Mouse (Mus musculus): ENCODE results near the gene Top1. TPM values are rescaled to one million over a fixed set of nuclear protein-coding genes. Genes with fewer than 3 reads are reported as not detected.
"Not testable (repeated sequence)": the region's sequence is repeated elsewhere in the genome, so short reads cannot be mapped to it uniquely, and the experiment has no call there.

Gene Top1
- total and polyA plus RNA-seq, 2 experiments, result 6.2 to 26.1 TPM

GRCm38 (mm10) chr2:160658811-160659210 lies 13.1 kb downstream of the Top1 start:
- Histone ChIP-seq H3K9ac (ENCODE audit: low read depth, low read length) (no peak overlapping the region), H3K36me3 (ENCODE audit: control insufficient read depth, insufficient read depth, low read length) (peaks cover 14% of the 10 kb centered on the region; the same call in 1 of the 2 replicates), H3K79me2 (ENCODE audit: control insufficient read depth, insufficient read depth, low read length) (peaks cover 22% of the 10 kb centered on the region; the same call in 1 of the 2 replicates), H3K4me1 (ENCODE audit: control insufficient read depth, insufficient read depth, low read length) (peaks cover 8% of the 10 kb centered on the region), H3K4me3 (ENCODE audit: insufficient read depth, low read depth, low read length) (no peak overlapping the region), H3K27me3 (ENCODE audit: control insufficient read depth, insufficient read depth, low read length) (no peaks in the 10 kb centered on the region), H3K27ac (replicated peaks; ENCODE audit: insufficient read depth, low read depth, low read length) (no peak overlapping the region)
- DNase-seq (ENCODE audit: extremely low read depth, low read depth, low spot score), result no peak
- TF ChIP-seq CTCF (IDR thresholded peaks at IDR 0.05; ENCODE audit: low read depth, low read length), result no peak
- TF ChIP-seq POLR2A (IDR thresholded peaks at IDR 0.05; ENCODE audit: extremely low read depth, insufficient read depth, low read length), result no peak

GRCm38 (mm10) chr2:160664421-160664820 lies 18.7 kb downstream of the Top1 start:
- Histone ChIP-seq H3K4me1 (ENCODE audit: control insufficient read depth, insufficient read depth, low read length) (peaks cover 9% of the 10 kb centered on the region), H3K9ac (ENCODE audit: low read depth, low read length) (no peak overlapping the region)
- TF ChIP-seq CTCF (IDR thresholded peaks at IDR 0.05; ENCODE audit: low read depth, low read length), result no peak
- no peak for TF ChIP-seq POLR2A (IDR thresholded peaks at IDR 0.05; ENCODE audit: extremely low read depth, insufficient read depth, low read length)

GRCm38 (mm10) chr2:160664986-160665385 lies 19.3 kb downstream of the Top1 start:
- not testable (repeated sequence) for H3K27ac ChIP-seq (replicated peaks; ENCODE audit: insufficient read depth, low read depth, low read length); H3K4me3 ChIP-seq (ENCODE audit: insufficient read depth, low read depth, low read length); H3K79me2 ChIP-seq (ENCODE audit: control insufficient read depth, insufficient read depth, low read length); H3K4me1 ChIP-seq (ENCODE audit: control insufficient read depth, insufficient read depth, low read length); H3K27me3 ChIP-seq (ENCODE audit: control insufficient read depth, insufficient read depth, low read length); H3K9ac ChIP-seq (ENCODE audit: low read depth, low read length); H3K36me3 ChIP-seq (ENCODE audit: control insufficient read depth, insufficient read depth, low read length); DNase-seq (ENCODE audit: extremely low read depth, low read depth, low spot score)
- WGBS, result 68% methylated on average over 2 of the region's 2 CpGs

More at GRCm38 (mm10) chr2:160664421-160664820, 18.7 kb downstream of the Top1 start:
- peaks cover 5% of the 10 kb centered on the region for H3K36me3 ChIP-seq (ENCODE audit: control insufficient read depth, insufficient read depth, low read length)
- peak; percentile 79 for DNase-seq (ENCODE audit: extremely low read depth, low read depth, low spot score)
- no peak overlapping the region for H3K4me3 ChIP-seq (ENCODE audit: insufficient read depth, low read depth, low read length)
- no peak overlapping the region for H3K27ac ChIP-seq (replicated peaks; ENCODE audit: insufficient read depth, low read depth, low read length)
- no peaks in the 10 kb centered on the region for H3K27me3 ChIP-seq (ENCODE audit: control insufficient read depth, insufficient read depth, low read length)
- H3K79me2 ChIP-seq (ENCODE audit: control insufficient read depth, insufficient read depth, low read length), result peaks cover 10% of the 10 kb centered on the region; the same call in 1 of the 2 replicates

GRCm38 (mm10) chr2:160667259-160667658 lies 21.6 kb downstream of the Top1 start:
- Histone ChIP-seq H3K79me2 (ENCODE audit: control insufficient read depth, insufficient read depth, low read length) (peaks cover 4% of the 10 kb centered on the region; the same call in 1 of the 2 replicates), H3K9ac (ENCODE audit: low read depth, low read length) (no peak overlapping the region), H3K36me3 (ENCODE audit: control insufficient read depth, insufficient read depth, low read length) (peaks cover 15% of the 10 kb centered on the region), H3K27ac (replicated peaks; ENCODE audit: insufficient read depth, low read depth, low read length) (no peak overlapping the region), H3K4me3 (ENCODE audit: insufficient read depth, low read depth, low read length) (no peak overlapping the region), H3K4me1 (ENCODE audit: control insufficient read depth, insufficient read depth, low read length) (peaks cover 6% of the 10 kb centered on the region; the same call in 1 of the 2 replicates), H3K27me3 (ENCODE audit: control insufficient read depth, insufficient read depth, low read length) (no peaks in the 10 kb centered on the region)
- 83% methylated on average over 4 of the region's 4 CpGs for WGBS
- DNase-seq (ENCODE audit: extremely low read depth, low read depth, low spot score), result peak; percentile 33
- TF ChIP-seq POLR2A (IDR thresholded peaks at IDR 0.05; ENCODE audit: extremely low read depth, insufficient read depth, low read length), result no peak
- no peak for TF ChIP-seq CTCF (IDR thresholded peaks at IDR 0.05; ENCODE audit: low read depth, low read length)

- WGBS, result 16% methylated on average over 5 of the region's 5 CpGs
- DNase-seq (ENCODE audit: extremely low read depth, low read depth, low spot score), result peak; percentile 71
- Histone ChIP-seq H3K27ac (replicated peaks; ENCODE audit: insufficient read depth, low read depth, low read length) (0 out of 2 replicates have a peak overlapping the region, but pooled peaks have one; percentile 23), H3K4me3 (ENCODE audit: insufficient read depth, low read depth, low read length) (no peak overlapping the region), H3K9ac (ENCODE audit: low read depth, low read length) (no peak overlapping the region), H3K4me1 (ENCODE audit: control insufficient read depth, insufficient read depth, low read length) (peaks cover 2% of the 10 kb centered on the region; the same call in 1 of the 2 replicates), H3K36me3 (ENCODE audit: control insufficient read depth, insufficient read depth, low read length) (peaks cover 60% of the 10 kb centered on the region), H3K79me2 (ENCODE audit: control insufficient read depth, insufficient read depth, low read length) (no peaks in the 10 kb centered on the region), H3K27me3 (ENCODE audit: control insufficient read depth, insufficient read depth, low read length) (no peaks in the 10 kb centered on the region)
- TF ChIP-seq CTCF (IDR thresholded peaks at IDR 0.05; ENCODE audit: low read depth, low read length), result 0 out of 2 replicates have a peak, but pooled peaks have one; percentile 8
- TF ChIP-seq POLR2A (IDR thresholded peaks at IDR 0.05; ENCODE audit: extremely low read depth, insufficient read depth, low read length), result no peak
Measured at GRCm38 (mm10) chr2:160700271-160700670, 54.6 kb downstream of the Top1 start.

- DNase-seq (ENCODE audit: extremely low read depth, low read depth, low spot score), result no peak
- no peak overlapping the region for H3K27ac ChIP-seq (replicated peaks; ENCODE audit: insufficient read depth, low read depth, low read length)
- no peak for TF ChIP-seq CTCF (IDR thresholded peaks at IDR 0.05; ENCODE audit: low read depth, low read length)
- peaks cover 2% of the 10 kb centered on the region; the same call in 1 of the 2 replicates for H3K4me1 ChIP-seq (ENCODE audit: control insufficient read depth, insufficient read depth, low read length)
- no peak overlapping the region for H3K4me3 ChIP-seq (ENCODE audit: insufficient read depth, low read depth, low read length)
- WGBS, result 85% methylated on average over 3 of the region's 3 CpGs
- no peak overlapping the region for H3K9ac ChIP-seq (ENCODE audit: low read depth, low read length)
- no peaks in the 10 kb centered on the region for H3K27me3 ChIP-seq (ENCODE audit: control insufficient read depth, insufficient read depth, low read length)
- H3K79me2 ChIP-seq (ENCODE audit: control insufficient read depth, insufficient read depth, low read length), result no peaks in the 10 kb centered on the region
- H3K36me3 ChIP-seq (ENCODE audit: control insufficient read depth, insufficient read depth, low read length), result peaks cover 62% of the 10 kb centered on the region
Measured at GRCm38 (mm10) chr2:160701603-160702002, 55.9 kb downstream of the Top1 start.

Data from liver, adult 2 months (tissue).